ENCODE assay signal across 8 mouse cellular contexts in genomic region chr8:57652456-57653055, GRCm38 (mm10). TPM values are rescaled to one million over a fixed set of nuclear protein-coding genes. Genes with fewer than 3 reads are reported as not detected.
DNase-seq lines count a peak whose midpoint lies in the region; ATAC-seq and TF ChIP-seq lines count a peak whose summit lies in the region.

TSS of gene Galnt7 (minus strand) at chr8:57653032.

- peaks cover 20% of the 10 kb centered on the region for H3K4me1 ChIP-seq in forebrain, embryonic 13.5 days
- 0 out of 2 replicates have a peak, but pooled peaks cover 3% of the 10 kb centered on the region for H3K4me1 ChIP-seq in lung, embryonic 14.5 days (ENCODE audit: insufficient read depth)

- peaks cover 3% of the 10 kb centered on the region; the same call in 1 of the 2 replicates for H3K27me3 ChIP-seq in forebrain, embryonic 13.5 days
- H3K27me3 ChIP-seq in lung, embryonic 14.5 days (ENCODE audit: insufficient read depth, low read length): no peaks in the 10 kb centered on the region

- intact Hi-C loops in heart, postnatal 14 days (cut with DNase I): loop anchor here (2.0 to 5.0 kb wide), 4 partner anchors 40 to 225 kb away; no protein-coding TSS in a partner anchor

- 0% methylated on average over 10 of the region's 74 CpGs for WGBS in forebrain, embryonic 13.5 days
- WGBS in large intestine, adult 2 months: under 1% methylated on average over 66 of the region's 74 CpGs
- WGBS in lung, embryonic 14.5 days: under 1% methylated on average over 46 of the region's 74 CpGs

- DNase-seq in CD8-positive naive resting alpha-beta T cell, adult 2 months (ENCODE audit: low read depth in 2 of 2, low spot score in 2 of 2): peak; percentile 47 to 64
- DNase-seq in brain, embryonic 14.5 days (ENCODE audit: low read depth): peak; percentile 78
- peak; percentile 72 to 86 for DNase-seq in heart, postnatal 14 days
- DNase-seq in large intestine, adult 2 months (ENCODE audit: low read depth, low spot score): no peak
- DNase-seq in lung, embryonic 14.5 days: peak; percentile 85
- DNase-seq in thymus, adult 18-20 months: peak; percentile 47 to 66

- H3K27ac ChIP-seq in forebrain, embryonic 13.5 days: peak within 1 kb of the TSS; percentile 89
- H3K27ac ChIP-seq in lung, embryonic 14.5 days (ENCODE audit: low read depth): peak within 1 kb of the TSS; percentile 96

- no peaks in the 10 kb centered on the region for H3K36me3 ChIP-seq in forebrain, embryonic 13.5 days (ENCODE audit: poor library complexity, severe bottlenecking)
- no peaks in the 10 kb centered on the region for H3K36me3 ChIP-seq in lung, embryonic 14.5 days (ENCODE audit: insufficient read depth)

- peak within 1 kb of the TSS; percentile 91 for H3K9ac ChIP-seq in forebrain, embryonic 13.5 days
- H3K9ac ChIP-seq in lung, embryonic 14.5 days: peak within 1 kb of the TSS; percentile 91

- TF ChIP-seq CTCF in brain, embryonic 14.5 days (IDR thresholded peaks at IDR 0.05; ENCODE audit: borderline replicate concordance, extremely low read depth, insufficient read depth, insufficient read length): no peak
- no peak for TF ChIP-seq CTCF in lung, embryonic 14.5 days (IDR thresholded peaks at IDR 0.05; ENCODE audit: low read depth)

- peak within 1 kb of the TSS; percentile 91 for H3K4me2 ChIP-seq in forebrain, embryonic 13.5 days
- peak within 1 kb of the TSS; percentile 71 for H3K4me2 ChIP-seq in lung, embryonic 14.5 days

- peak; percentile 90 for ATAC-seq in forebrain, embryonic 13.5 days
- ATAC-seq in lung, embryonic 14.5 days (ENCODE audit: insufficient read depth): peak; percentile 93
- peak; percentile 30 for ATAC-seq in neutrophil, adult 5-6 weeks (ENCODE audit: extremely low read depth, insufficient number of reproducible peaks, low FRiP score, poor library complexity, severe bottlenecking)

- peak within 1 kb of the TSS; percentile 91 for H3K4me3 ChIP-seq in forebrain, embryonic 13.5 days
- H3K4me3 ChIP-seq in lung, embryonic 14.5 days (ENCODE audit: low read depth, low read length): peak within 1 kb of the TSS; percentile 85

- no peaks in the 10 kb centered on the region for H3K9me3 ChIP-seq in forebrain, embryonic 13.5 days (replicated peaks)
- H3K9me3 ChIP-seq in lung, embryonic 14.5 days (ENCODE audit: low read depth, low read length): no peaks in the 10 kb centered on the region

- peak; percentile 73 for TF ChIP-seq POLR2A in brain, embryonic 14.5 days (IDR thresholded peaks at IDR 0.05; ENCODE audit: borderline replicate concordance, extremely low read depth, insufficient read depth, insufficient read length, poor library complexity, severe bottlenecking)

RNA-seq across cellular contexts. Expression of gene Galnt7, which starts in this region (rescaled TPM):
- 7.0 and 8.2 TPM in 2 replicates for polyA plus RNA-seq in brain, embryonic 14.5 days (2012; rRNA removed)
- 10.6 and 14.7 TPM in 2 replicates for polyA plus RNA-seq in forebrain, embryonic 13.5 days (2015; fragmentation: Nextera tagmentation; extraction: Ambion mirVana)
- 1 to 10 TPM; 5.0 to 7.0 TPM for total RNA-seq in heart, postnatal 14 days (2021)
- 12.0 and 20.5 TPM in 2 replicates for polyA plus RNA-seq in large intestine, adult 2 months (2012; rRNA removed)
- 14.4 and 15.1 TPM in 2 replicates for polyA plus RNA-seq in lung, embryonic 14.5 days (2014; fragmentation: Nextera tagmentation; extraction: Ambion mirVana)
- 21.2 and 31.0 TPM in 2 replicates for total RNA-seq in neutrophil, adult 5-6 weeks (2017)

Comparison
In these comparisons a context has a peak if more than half of its experiments do, and no peak if none do; other contexts are left out.
1. ATAC-seq: peak in every context shown above with its lines; median percentile 93 in lung, embryonic 14.5 days; 90 in forebrain, embryonic 13.5 days; 30 in neutrophil, adult 5-6 weeks.